Mouse (Mus musculus) small intestine, adult 2 months (tissue): ENCODE measurements around the gene Esrra.

ENCODE experiments used
- CTCF ChIP-seq: fragments of 200-500 bp; IDR thresholded peaks from 2 replicates; pipeline ENCODE4 v1.5.1; 2012; ENCODE audit warnings: low read depth, mild to moderate bottlenecking, control low read depth, inconsistent platforms, low read length, moderate library complexity, mixed read lengths; ENCODE audit not compliant: insufficient replicate concordance, insufficient read length; ENCODE audit errors: extremely low read depth
- POLR2A ChIP-seq: fragments of 200-500 bp; IDR thresholded peaks from 2 replicates; pipeline ENCODE4 v1.6.1; 2012; ENCODE audit warnings: low read depth, mild to moderate bottlenecking, control low read depth, inconsistent platforms, low read length, moderate library complexity

- no peak for TF ChIP-seq CTCF
- peak; percentile 97 for TF ChIP-seq POLR2A
These were observed at the start of gene Esrra for GRCm38 (mm10) chr19:6921647-6922567.
